Mouse (Mus musculus) midbrain, embryonic 11.5 days (tissue): ENCODE results near the gene Capn13. TPM values are rescaled to one million over a fixed set of nuclear protein-coding genes. Genes with fewer than 3 reads are reported as not detected.
"Not testable (repeated sequence)": the region's sequence is repeated elsewhere in the genome, so short reads cannot be mapped to it uniquely, and the experiment has no call there.

Experiments
- ATAC-seq: fragments of 200-750 bp; cut with Nextera tagmentation; 2 replicates; pipeline ENCODE4 v1.8.0; 2017; ENCODE audit warnings: moderate TSS enrichment, moderate library complexity; ENCODE audit not compliant: low FRiP score
- DNase-seq: peaks from one replicate; pipeline ENCODE4 v3.0.0; 2015; ENCODE audit warnings: low spot score; ENCODE audit errors: missing footprints
- H3K27ac ChIP-seq: fragments of 300-500 bp; sonication (generic); 2 replicates; pipeline ENCODE4 v1.5.1; 2014; ENCODE audit warnings: low read depth, low read length
- H3K27me3 ChIP-seq: fragments of 300-500 bp; sonication (generic); 2 replicates; pipeline ENCODE4 v1.6.1; 2014; ENCODE audit warnings: mild to moderate bottlenecking, low read length, moderate library complexity, mixed read lengths; ENCODE audit not compliant: control insufficient read depth, insufficient read depth
- H3K36me3 ChIP-seq: fragments of 300-500 bp; sonication (generic); 2 replicates; pipeline ENCODE4 v1.6.1; 2014; ENCODE audit warnings: mild to moderate bottlenecking, low read length, moderate library complexity, mixed read lengths; ENCODE audit not compliant: control insufficient read depth, insufficient read depth
- H3K4me1 ChIP-seq: fragments of 300-500 bp; sonication (generic); 2 replicates; pipeline ENCODE4 v1.6.1; 2014; ENCODE audit warnings: low read length; ENCODE audit not compliant: control insufficient read depth, insufficient read depth
- H3K4me2 ChIP-seq: fragments of 300-500 bp; sonication (generic); 2 replicates; pipeline ENCODE4 v1.6.1; 2014; ENCODE audit warnings: mild to moderate bottlenecking, moderate library complexity
- H3K4me3 ChIP-seq: fragments of 300-500 bp; sonication (generic); 2 replicates; pipeline ENCODE4 v1.5.1; 2014; ENCODE audit warnings: low read depth, low read length
- H3K9ac ChIP-seq: fragments of 300-500 bp; sonication (generic); 2 replicates; pipeline ENCODE4 v1.6.1; 2014; ENCODE audit warnings: low read length
- H3K9me3 ChIP-seq: fragments of 300-500 bp; sonication (generic); 2 replicates; pipeline ENCODE4 v1.6.1; 2016; ENCODE audit warnings: low read length; ENCODE audit not compliant: control insufficient read depth
- WGBS: fragments of 180-500 bp; shearing (Covaris S2); extraction: QIAGEN DNeasy Blood & Tissue Kit; methylation state at CpG from one replicate; pipeline ENCODE4 v1.1.7; 2014; 5-methylcytosine and 5-hydroxymethylcytosine counted together
- polyA plus RNA-seq: library from polyadenylated mRNA; unstranded; fragments of >200 nt; fragmentation: Nextera tagmentation; extraction: Ambion mirVana; gene quantifications from 2 replicates; pipeline ENCODE4 v1.2.1, GENCODE M21; 2014

Capn13 gene
- polyA plus RNA-seq, 1 experiment from 2014 or later = not detected

DNA sequence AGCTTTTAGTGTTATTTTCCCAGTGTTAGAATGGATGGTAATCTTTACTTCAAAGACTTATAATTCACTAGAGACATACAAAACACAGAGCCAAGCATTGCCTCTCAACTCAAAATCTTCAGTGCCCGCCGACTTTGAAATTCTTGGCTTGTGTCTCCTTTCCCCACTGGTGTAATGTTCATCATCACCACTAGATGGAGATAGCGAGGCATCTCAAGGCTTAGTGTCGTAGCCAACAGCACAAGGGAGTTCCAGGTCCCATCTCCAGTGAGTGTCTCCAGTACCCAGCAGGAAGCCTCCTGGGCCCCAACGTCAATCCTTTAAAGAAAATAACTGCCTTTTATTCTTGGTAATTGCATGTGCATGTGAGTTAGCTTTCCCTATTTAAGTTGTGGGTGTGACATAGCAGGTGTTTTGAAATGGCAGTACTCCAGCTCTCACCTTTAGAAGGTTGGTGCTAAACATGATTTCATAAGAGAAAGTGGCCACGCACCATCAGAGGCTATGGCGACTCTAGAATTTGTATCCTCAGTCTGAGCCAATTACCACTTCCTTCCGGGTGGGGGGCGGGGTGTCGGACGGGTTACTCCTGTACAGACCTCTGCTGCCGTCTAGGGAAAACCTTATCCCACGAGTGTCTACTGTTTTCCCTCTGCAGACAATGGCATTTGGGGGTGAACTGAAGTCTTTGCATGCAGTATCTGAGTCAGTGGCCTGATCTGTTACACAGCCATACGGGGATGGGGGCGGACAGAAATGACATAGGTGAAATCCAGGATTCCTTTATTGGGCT is 99.2 kb downstream of the Capn13 start:
- peak; percentile 43 for ATAC-seq
- 46% methylated on average over 15 of the region's 15 CpGs for WGBS
- H3K4me3 ChIP-seq = no peak overlapping the region
- no peak overlapping the region for H3K27ac ChIP-seq
- no peaks in the 10 kb centered on the region for H3K9me3 ChIP-seq
- no peak overlapping the region for H3K9ac ChIP-seq
- DNase-seq = peak; percentile 97
- no peak overlapping the region for H3K4me2 ChIP-seq
- H3K36me3 ChIP-seq = no peaks in the 10 kb centered on the region
- H3K4me1 ChIP-seq = peaks cover under 1% of the 10 kb centered on the region; the same call in 1 of the 2 replicates
- H3K27me3 ChIP-seq = no peaks in the 10 kb centered on the region

- 73% methylated on average over 7 of the region's 7 CpGs for WGBS
- ATAC-seq = no peak
- no peak for DNase-seq
- Histone ChIP-seq H3K4me3 (no peak overlapping the region), H3K4me2 (no peak overlapping the region), H3K9ac (no peak overlapping the region), H3K27ac (no peak overlapping the region), H3K4me1 (no peaks in the 10 kb centered on the region), H3K36me3 (no peaks in the 10 kb centered on the region), H3K27me3 (no peaks in the 10 kb centered on the region), H3K9me3 (no peaks in the 10 kb centered on the region)
These were observed 100.4 kb downstream of the Capn13 start for GRCm38 (mm10) chr17:73300147-73300880.

DNA sequence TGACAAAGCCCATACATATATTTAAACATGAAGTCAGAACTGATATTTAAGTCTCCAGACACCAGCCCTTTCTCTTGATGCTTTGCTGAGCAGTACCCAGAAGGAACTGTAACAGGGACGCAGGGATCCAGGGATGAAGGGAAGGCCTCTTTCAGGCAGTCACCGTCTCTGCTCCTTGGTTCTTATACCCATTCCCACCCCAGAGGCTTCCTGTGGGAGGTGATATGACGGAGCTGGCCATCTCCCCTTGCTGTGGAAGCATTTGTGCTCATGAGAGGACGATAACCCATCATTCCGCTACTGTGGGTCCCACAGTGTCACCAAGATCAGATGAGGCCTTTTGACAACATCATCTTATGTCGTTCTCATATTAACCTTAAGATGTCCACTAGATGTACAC is 101.7 kb downstream of the Capn13 start:
- 86% methylated on average over 6 of the region's 6 CpGs for WGBS
- no peak for ATAC-seq
- H3K4me1 ChIP-seq = no peaks in the 10 kb centered on the region
- H3K27ac ChIP-seq = no peak overlapping the region
- no peaks in the 10 kb centered on the region for H3K27me3 ChIP-seq
- DNase-seq = no peak
- no peak overlapping the region for H3K4me3 ChIP-seq
- no peak overlapping the region for H3K9ac ChIP-seq
- no peaks in the 10 kb centered on the region for H3K36me3 ChIP-seq
- no peak overlapping the region for H3K4me2 ChIP-seq
- H3K9me3 ChIP-seq = no peaks in the 10 kb centered on the region

DNA sequence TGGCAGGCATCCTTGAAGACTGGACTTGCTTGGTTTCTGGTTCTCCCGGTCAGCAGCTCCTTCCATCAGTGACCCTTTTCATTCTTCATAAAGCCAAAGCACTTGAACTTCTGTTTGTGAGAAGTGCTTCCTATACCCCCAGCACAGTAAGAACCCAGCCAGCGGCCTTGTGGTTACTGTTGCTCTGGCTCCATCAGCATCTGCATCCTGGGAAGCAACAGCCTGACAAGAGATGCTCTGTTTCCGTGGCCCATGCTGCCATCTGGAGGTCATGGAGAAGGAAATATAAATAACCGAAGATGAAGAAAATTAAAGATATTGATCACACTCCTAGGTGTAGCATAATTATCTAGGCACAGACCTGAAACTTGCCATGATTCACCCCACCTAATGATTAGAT is 103.8 kb downstream of the Capn13 start:
- no peaks in the 10 kb centered on the region for H3K36me3 ChIP-seq
- no peaks in the 10 kb centered on the region for H3K27me3 ChIP-seq
- WGBS = 44% methylated on average over 4 of the region's 4 CpGs
- DNase-seq = peak; percentile 80
- no peak overlapping the region for H3K27ac ChIP-seq
- H3K9me3 ChIP-seq = no peaks in the 10 kb centered on the region
- no peak overlapping the region for H3K4me3 ChIP-seq
- H3K4me2 ChIP-seq = no peak overlapping the region
- no peak overlapping the region for H3K9ac ChIP-seq
- ATAC-seq = 0 out of 2 replicates have a peak, but pooled peaks have one; percentile 34
- H3K4me1 ChIP-seq = no peaks in the 10 kb centered on the region

- Histone ChIP-seq H3K9me3 (no peaks in the 10 kb centered on the region), H3K4me1 (no peaks in the 10 kb centered on the region)
- WGBS = 75% methylated on average over 3 of the region's 3 CpGs
These were observed 107.4 kb downstream of the Capn13 start for GRCm38 (mm10) chr17:73293237-73293636.

DNA sequence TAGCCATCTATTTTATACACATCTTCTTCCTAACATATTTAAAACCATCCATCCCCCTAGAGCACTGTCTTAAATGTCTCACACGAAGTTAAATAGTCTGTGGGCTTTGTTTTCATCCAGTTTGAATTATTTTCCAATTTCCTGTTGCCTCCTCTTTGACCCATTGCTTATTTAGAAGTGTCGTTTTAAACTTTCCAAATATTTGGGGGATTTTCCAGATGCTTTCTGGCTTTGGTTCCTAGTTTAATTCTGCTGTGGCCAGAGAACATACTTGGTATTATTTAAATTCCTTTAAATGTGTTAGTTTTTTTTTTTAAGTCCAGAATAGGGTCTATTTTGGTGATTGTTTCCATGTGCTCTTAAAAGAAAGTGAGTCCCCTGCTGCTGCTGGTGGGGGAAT is 116.4 kb downstream of the Capn13 start:
- Histone ChIP-seq H3K4me2 (no peak overlapping the region), H3K4me1 (no peaks in the 10 kb centered on the region), H3K9ac (no peak overlapping the region), H3K36me3 (no peaks in the 10 kb centered on the region), H3K27ac (no peak overlapping the region), H3K4me3 (no peak overlapping the region), H3K9me3 (no peaks in the 10 kb centered on the region), H3K27me3 (no peaks in the 10 kb centered on the region)
- ATAC-seq (no peak), DNase-seq (no peak)
- 61% methylated on average over 2 of the region's 2 CpGs for WGBS

More at GRCm38 (mm10) chr17:73293237-73293636, 107.4 kb downstream of the Capn13 start:
- ATAC-seq = no peak
- H3K36me3 ChIP-seq = no peaks in the 10 kb centered on the region
- no peak overlapping the region for H3K4me2 ChIP-seq
- H3K9ac ChIP-seq = no peak overlapping the region
- H3K27me3 ChIP-seq = no peaks in the 10 kb centered on the region
- H3K4me3 ChIP-seq = no peak overlapping the region
- no peak overlapping the region for H3K27ac ChIP-seq
- DNase-seq = peak; percentile 51

GRCm38 (mm10) chr17:73282702-73283101 is 118.0 kb downstream of the Capn13 start:
- H3K4me1 ChIP-seq, H3K9me3 ChIP-seq, H3K4me2 ChIP-seq, H3K36me3 ChIP-seq, H3K4me3 ChIP-seq, H3K27ac ChIP-seq, H3K9ac ChIP-seq, H3K27me3 ChIP-seq, ATAC-seq: not testable (repeated sequence)
- 70% methylated on average over 6 of the region's 6 CpGs for WGBS
- peak; percentile 54 for DNase-seq

GRCm38 (mm10) chr17:73277770-73278169 is 122.9 kb downstream of the Capn13 start:
- no peaks in the 10 kb centered on the region for H3K36me3 ChIP-seq
- DNase-seq (no peak), ATAC-seq (no peak)
- H3K27ac ChIP-seq = no peak overlapping the region
- H3K9me3 ChIP-seq = no peaks in the 10 kb centered on the region
- H3K9ac ChIP-seq = no peak overlapping the region
- no peaks in the 10 kb centered on the region for H3K27me3 ChIP-seq
- H3K4me3 ChIP-seq = no peak overlapping the region
- no peak overlapping the region for H3K4me2 ChIP-seq
- H3K4me1 ChIP-seq = no peaks in the 10 kb centered on the region
- WGBS = 93% methylated on average over 4 of the region's 4 CpGs

GRCm38 (mm10) chr17:73275066-73275465 is 125.6 kb downstream of the Capn13 start:
- no peak overlapping the region for H3K9ac ChIP-seq
- no peak overlapping the region for H3K4me3 ChIP-seq
- H3K27ac ChIP-seq = no peak overlapping the region
- H3K4me1 ChIP-seq = no peaks in the 10 kb centered on the region
- H3K36me3 ChIP-seq = no peaks in the 10 kb centered on the region
- ATAC-seq = no peak
- no peaks in the 10 kb centered on the region for H3K27me3 ChIP-seq
- H3K9me3 ChIP-seq = no peaks in the 10 kb centered on the region
- H3K4me2 ChIP-seq = no peak overlapping the region
- no peak for DNase-seq
- 94% methylated on average over 10 of the region's 10 CpGs for WGBS
